Mouse (Mus musculus) MEL (cell line): Measurements from ENCODE around the gene Olfr572. TPM values are rescaled to one million over a fixed set of nuclear protein-coding genes. Genes with fewer than 3 reads are reported as not detected.

Experiments
- DNase-seq: peaks from one replicate; pipeline ENCODE4 v3.0.0; 2011; ENCODE audit warnings: low read depth, low spot score
- H3K27ac ChIP-seq: 2 replicates; pipeline ENCODE4 v1.5.1; 2012; ENCODE audit warnings: low read depth, mild to moderate bottlenecking, control low read depth, low read length, moderate library complexity; ENCODE audit not compliant: control insufficient read depth
- H3K27me3 ChIP-seq, 2 experiments: fragments of 150-350 bp in 1 of 2; sonication (generic) in 1 of 2; 2 replicates each; pipeline ENCODE4 v1.6.1; 2012; ENCODE audit warnings: low read length in 2 of 2, mild to moderate bottlenecking in 2 of 2, improper control_type of control experiment in 1 of 2, moderate library complexity in 1 of 2; ENCODE audit not compliant: insufficient read depth in 2 of 2, control insufficient read depth in 1 of 2
- H3K36me3 ChIP-seq, 2 experiments: 2 replicates each; pipeline ENCODE4 v1.6.1; 2012 to 2014; ENCODE audit warnings: low read length in 2 of 2, improper control_type of control experiment in 1 of 2, inconsistent platforms in 1 of 2, mild to moderate bottlenecking in 1 of 2; ENCODE audit not compliant: insufficient read depth in 2 of 2, control insufficient read depth in 1 of 2
- H3K4me1 ChIP-seq, 2 experiments: fragments of 150-350 bp in 1 of 2; sonication (generic) in 1 of 2; 2 replicates each; pipeline ENCODE4 v1.6.1; 2012; ENCODE audit warnings: low read length in 2 of 2, improper control_type of control experiment in 1 of 2, mild to moderate bottlenecking in 1 of 2; ENCODE audit not compliant: insufficient read depth in 2 of 2, control insufficient read depth in 1 of 2
- H3K4me3 ChIP-seq, 2 experiments: fragments of 150-350 bp in 1 of 2; sonication (generic) in 1 of 2; 2 replicates each; pipeline ENCODE4 v1.5.1; 2012; ENCODE audit warnings: low read depth in 2 of 2, low read length in 2 of 2, mild to moderate bottlenecking in 2 of 2, moderate library complexity in 2 of 2, control low read depth in 1 of 2, improper control_type of control experiment in 1 of 2; ENCODE audit not compliant: control insufficient read depth in 1 of 2, insufficient read depth in 1 of 2
- H3K79me2 ChIP-seq: 2 replicates; pipeline ENCODE4 v1.6.1; 2012; ENCODE audit warnings: mild to moderate bottlenecking, low read length, moderate library complexity; ENCODE audit not compliant: control insufficient read depth, poor library complexity, insufficient read depth
- H3K9ac ChIP-seq: 2 replicates; pipeline ENCODE4 v1.6.1; 2012; ENCODE audit warnings: low read depth, mild to moderate bottlenecking, control low read depth, low read length, moderate library complexity; ENCODE audit not compliant: control insufficient read depth, poor library complexity, severe bottlenecking
- H3K9me3 ChIP-seq: fragments of 150-350 bp; sonication (generic); replicated peaks from 2 replicates; pipeline ENCODE4 v1.6.1; 2012; ENCODE audit warnings: mild to moderate bottlenecking, low read length, improper control_type of control experiment, moderate library complexity; ENCODE audit not compliant: insufficient read depth
- BHLHE40 ChIP-seq: IDR thresholded peaks from 2 replicates; pipeline ENCODE4 v1.6.1; 2012; ENCODE audit warnings: low read depth, mild to moderate bottlenecking, inconsistent platforms, low read length, improper control_type of control experiment, borderline replicate concordance
- CHD1 ChIP-seq: IDR thresholded peaks from 2 replicates; pipeline ENCODE4 v1.6.1; 2012; ENCODE audit warnings: low read depth, mild to moderate bottlenecking, inconsistent platforms, low read length, improper control_type of control experiment
- CTCF ChIP-seq, 3 experiments: IDR thresholded peaks in 2 of 3; conservative IDR thresholded peaks in 1 of 3; 2 replicates each; pipeline ENCODE4 v1.5.1; 2011 to 2012; ENCODE audit warnings: low read length in 3 of 3, low read depth in 2 of 3, mild to moderate bottlenecking in 2 of 3, improper control_type of control experiment in 1 of 3, inconsistent platforms in 1 of 3, mixed read lengths in 1 of 3, moderate library complexity in 1 of 3; ENCODE audit not compliant: control insufficient read depth in 1 of 3, insufficient read depth in 1 of 3, poor library complexity in 1 of 3, severe bottlenecking in 1 of 3
- E2F4 ChIP-seq: IDR thresholded peaks from 2 replicates; pipeline ENCODE4 v1.6.1; 2011; ENCODE audit warnings: low read depth, low read length, improper control_type of control experiment, borderline replicate concordance
- ELF1 ChIP-seq: IDR thresholded peaks from 2 replicates; pipeline ENCODE4 v1.6.1; 2014; ENCODE audit warnings: low read depth, mild to moderate bottlenecking, inconsistent platforms, low read length, improper control_type of control experiment, moderate library complexity
- EP300 ChIP-seq, 2 experiments: IDR thresholded peaks; 2 replicates each; pipeline ENCODE4 v1.6.1; 2011; ENCODE audit warnings: improper control_type of control experiment in 2 of 2, low read length in 2 of 2, low read depth in 1 of 2, mild to moderate bottlenecking in 1 of 2
- ETS1 ChIP-seq: IDR thresholded peaks from 2 replicates; pipeline ENCODE4 v1.6.1; 2012; ENCODE audit warnings: low read depth, mild to moderate bottlenecking, inconsistent platforms, low read length, improper control_type of control experiment, moderate library complexity
- GATA1 ChIP-seq: IDR thresholded peaks from 2 replicates; pipeline ENCODE4 v1.6.1; 2011; ENCODE audit warnings: low read depth, low read length, improper control_type of control experiment
- JUND ChIP-seq: IDR thresholded peaks from 2 replicates; pipeline ENCODE4 v1.6.1; 2011; ENCODE audit warnings: low read depth, mild to moderate bottlenecking, improper control_type of control experiment, low read length
- KAT2A ChIP-seq: conservative IDR thresholded peaks from 2 replicates; pipeline ENCODE4 v1.6.1; 2012; ENCODE audit warnings: low read depth, low read length, improper control_type of control experiment, inconsistent platforms
- MAX ChIP-seq: IDR thresholded peaks from 2 replicates; pipeline ENCODE4 v1.6.1; 2011; ENCODE audit warnings: low read length, improper control_type of control experiment
- MAZ ChIP-seq: IDR thresholded peaks from 2 replicates; pipeline ENCODE4 v1.6.1; 2012; ENCODE audit warnings: low read depth, mild to moderate bottlenecking, inconsistent platforms, low read length, improper control_type of control experiment
- MXI1 ChIP-seq: IDR thresholded peaks from 2 replicates; pipeline ENCODE4 v1.6.1; 2011; ENCODE audit warnings: mild to moderate bottlenecking, low read depth, low read length, improper control_type of control experiment
- MYC ChIP-seq: IDR thresholded peaks from 2 replicates; pipeline ENCODE4 v1.6.1; 2011; ENCODE audit warnings: low read depth, mild to moderate bottlenecking, low read length, improper control_type of control experiment, moderate library complexity
- NRF1 ChIP-seq: IDR thresholded peaks from 2 replicates; pipeline ENCODE4 v1.6.1; 2014; ENCODE audit warnings: low read depth, mild to moderate bottlenecking, inconsistent platforms, low read length, improper control_type of control experiment, moderate library complexity; ENCODE audit not compliant: poor library complexity, insufficient read depth, severe bottlenecking
- POLR2AphosphoS2 ChIP-seq: IDR thresholded peaks from 2 replicates; pipeline ENCODE4 v1.6.1; 2011; ENCODE audit warnings: low read length, improper control_type of control experiment
- RAD21 ChIP-seq: IDR thresholded peaks from 2 replicates; pipeline ENCODE4 v1.6.1; 2011; ENCODE audit warnings: mild to moderate bottlenecking, low read depth, low read length, improper control_type of control experiment
- SMC3 ChIP-seq: IDR thresholded peaks from 2 replicates; pipeline ENCODE4 v1.6.1; 2011; ENCODE audit warnings: low read depth, low read length, improper control_type of control experiment
- UBTF ChIP-seq: IDR thresholded peaks from 2 replicates; pipeline ENCODE4 v1.6.1; 2012; ENCODE audit warnings: low read depth, mild to moderate bottlenecking, inconsistent platforms, low read length, improper control_type of control experiment, moderate library complexity, borderline replicate concordance; ENCODE audit not compliant: insufficient read depth
- USF1 ChIP-seq: IDR thresholded peaks from 2 replicates; pipeline ENCODE4 v1.6.1; 2014; ENCODE audit warnings: low read depth, mild to moderate bottlenecking, inconsistent platforms, low read length, improper control_type of control experiment, moderate library complexity
- ZC3H11A ChIP-seq: IDR thresholded peaks from 2 replicates; pipeline ENCODE4 v1.6.1; 2012; ENCODE audit warnings: low read depth, mild to moderate bottlenecking, inconsistent platforms, low read length, improper control_type of control experiment
- ZKSCAN1 ChIP-seq: IDR thresholded peaks from 2 replicates; pipeline ENCODE4 v1.6.1; 2012; ENCODE audit warnings: low read depth, mild to moderate bottlenecking, inconsistent platforms, low read length, improper control_type of control experiment, moderate library complexity
- polyA plus RNA-seq, 2 experiments: library from polyadenylated mRNA; stranded (reverse) in 1 of 2; unstranded in 1 of 2; fragments of >175 nt in 1 of 2; fragments of >200 nt in 1 of 2; gene quantifications; 2 replicates each; pipeline versions ENCODE4 v1.2.1 to v1.2.4; 2012; ENCODE audit warnings: low replicate concordance in 2 of 2, low read depth in 1 of 2; ENCODE audit not compliant: insufficient read length in 2 of 2, insufficient read depth in 1 of 2, missing spikeins in 1 of 2
- total RNA-seq: library from RNA; depleted of rRNA; stranded (reverse); fragments of 300-350 nt; gene quantifications from 2 replicates; pipeline ENCODE4 v1.2.3, GENCODE M21; 2012

Olfr572 gene
- total and polyA plus RNA-seq, 3 experiments = not detected

GRCm38 (mm10) chr7:102919632-102920031 is 4.6 kb upstream of the Olfr572 start:
- H3K79me2 ChIP-seq = no peaks in the 10 kb centered on the region
- H3K9me3 ChIP-seq = no peaks in the 10 kb centered on the region
- no peak overlapping the region for H3K9ac ChIP-seq
- H3K27me3 ChIP-seq = no peaks in the 10 kb centered on the region
- no peaks in the 10 kb centered on the region for H3K36me3 ChIP-seq
- peak; percentile 68 for DNase-seq
- no peak overlapping the region for H3K27ac ChIP-seq
- H3K4me1 ChIP-seq = no peaks in the 10 kb centered on the region
- no peak overlapping the region for H3K4me3 ChIP-seq
- no peak for TF ChIP-seq E2F4
- TF ChIP-seq ZC3H11A = peak; percentile 40; the same call in 1 of the 2 replicates
- peak in 2 of 3 experiments; percentile 54 to 74; a peak in 4 of 6 replicates for TF ChIP-seq CTCF (IDR thresholded peaks at IDR 0.05 in 2 of 3, conservative IDR thresholded peaks at IDR 0.05 in 1 of 3; ENCODE audit: control insufficient read depth in 1 of 3, insufficient read depth in 1 of 3, low read depth in 2 of 3, low read length in 3 of 3, poor library complexity in 1 of 3, severe bottlenecking in 1 of 3)
- TF ChIP-seq BHLHE40 = no peak
- TF ChIP-seq MYC = no peak
- TF ChIP-seq RAD21 = peak; percentile 75
- no peak for TF ChIP-seq MAX
- no peak for TF ChIP-seq JUND
- no peak for TF ChIP-seq EP300 (IDR thresholded peaks at IDR 0.05; ENCODE audit: low read depth in 1 of 2, low read length in 2 of 2)
- TF ChIP-seq CHD1 = no peak
- TF ChIP-seq SMC3 = peak; percentile 81
- TF ChIP-seq MAZ = no peak
- TF ChIP-seq GATA1 = no peak
- TF ChIP-seq USF1 = no peak

DNA sequence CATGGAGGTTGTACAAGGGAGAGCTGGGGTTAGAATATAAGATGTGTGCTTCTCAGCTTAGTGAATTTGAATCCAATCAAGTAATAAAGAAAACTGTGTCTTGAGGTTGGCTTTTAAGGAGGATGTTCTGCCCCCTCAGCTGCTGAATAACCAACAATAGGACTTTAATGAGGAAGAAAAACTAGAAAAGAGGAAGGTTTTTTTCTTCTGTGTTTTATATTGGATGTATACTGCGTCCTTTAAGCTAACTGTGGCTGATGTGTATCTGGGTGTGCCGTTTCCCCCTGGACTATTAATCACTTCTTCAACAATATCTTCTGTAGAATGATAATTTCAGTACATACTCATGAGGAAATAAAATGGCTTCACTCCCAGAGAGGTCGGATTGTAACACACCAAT is 2.9 kb downstream of the Olfr572 start:
- TF ChIP-seq BHLHE40 = no peak
- TF ChIP-seq CHD1 = no peak
- TF ChIP-seq KAT2A = no peak
- no peak for TF ChIP-seq POLR2AphosphoS2
- TF ChIP-seq MXI1 = no peak
- no peak for TF ChIP-seq NRF1
- no peak for TF ChIP-seq MAX
- TF ChIP-seq ZKSCAN1 = no peak
- no peak for TF ChIP-seq ELF1
- no peak for TF ChIP-seq MAZ
- no peak for TF ChIP-seq UBTF
- TF ChIP-seq ETS1 = no peak
- DNase-seq = no peak
- no peaks in the 10 kb centered on the region for H3K27me3 ChIP-seq
- no peak overlapping the region for H3K27ac ChIP-seq
- H3K4me3 ChIP-seq = no peak overlapping the region
- no peaks in the 10 kb centered on the region for H3K79me2 ChIP-seq
- no peaks in the 10 kb centered on the region for H3K4me1 ChIP-seq
- no peak overlapping the region for H3K9ac ChIP-seq
- no peaks in the 10 kb centered on the region for H3K9me3 ChIP-seq
- no peaks in the 10 kb centered on the region for H3K36me3 ChIP-seq
